Mouse (Mus musculus) C2C12 (cell line): Measurements from ENCODE around the gene Rd3.

Source experiments
- CEBPB ChIP-seq: IDR thresholded peaks from one replicate; pipeline ENCODE4 v1.6.1; 2011; ENCODE audit warnings: low read depth, mild to moderate bottlenecking, control low read depth, moderate library complexity
- CTCF ChIP-seq: IDR thresholded peaks from one replicate; pipeline ENCODE4 v1.5.1; 2011; ENCODE audit not compliant: control insufficient read depth, insufficient read depth, insufficient read length
- MAX ChIP-seq: IDR thresholded peaks from one replicate; pipeline ENCODE4 v1.6.1; 2011; ENCODE audit warnings: mild to moderate bottlenecking, control low read depth
- MYOD1 ChIP-seq: IDR thresholded peaks from one replicate; pipeline ENCODE4 v1.6.1; 2011; ENCODE audit warnings: low read depth; ENCODE audit not compliant: control insufficient read depth, insufficient read length
- MYOG ChIP-seq: IDR thresholded peaks from one replicate; pipeline ENCODE4 v1.6.1; 2011; ENCODE audit not compliant: control insufficient read depth, insufficient read length; ENCODE audit errors: extremely low read depth
- USF1 ChIP-seq: IDR thresholded peaks from one replicate; pipeline ENCODE4 v1.6.1; 2011; ENCODE audit warnings: low read depth, mild to moderate bottlenecking, control low read depth, moderate library complexity

- TF ChIP-seq CTCF: no peak
- no peak for TF ChIP-seq USF1
- TF ChIP-seq MAX: no peak
- no peak for TF ChIP-seq MYOG
- TF ChIP-seq MYOD1: no peak
- TF ChIP-seq CEBPB: no peak
Observed at GRCm38 (mm10) chr1:191977187-191977586, at the start of gene Rd3.
